Mouse (Mus musculus): ENCODE measurements around the gene Slc5a5. TPM values are rescaled to one million over a fixed set of nuclear protein-coding genes. Genes with fewer than 3 reads are reported as not detected.
A peak's percentile ranks its signal among the peaks of the same experiment; 100 is the strongest.

Slc5a5 gene
- polyA plus RNA-seq, 1 experiment from 2014 or later: not detected

DNA sequence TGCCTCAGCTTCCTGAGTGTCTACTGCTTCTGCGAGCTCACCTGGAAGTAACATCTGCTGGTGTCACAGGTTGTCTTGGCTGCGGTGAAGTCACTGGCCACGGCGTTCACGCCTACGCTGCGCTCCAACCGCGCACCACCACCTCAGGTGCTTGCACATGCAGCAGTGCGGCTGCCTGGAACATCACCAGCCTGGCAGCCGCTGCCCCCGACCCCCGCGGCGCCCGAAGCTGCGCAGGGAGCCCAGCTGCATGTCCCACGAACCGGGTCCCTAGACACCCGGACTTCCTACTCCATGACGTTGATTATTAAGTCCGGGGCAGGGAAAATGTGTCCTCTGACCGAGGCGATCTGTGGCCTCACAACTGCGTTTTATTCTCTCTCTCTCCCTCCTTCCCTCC, 50.1 kb downstream of the Slc5a5 start:
- Histone ChIP-seq H3K27ac (replicated peaks) (peak overlapping the region; percentile 98), H3K9ac (peak overlapping the region; percentile 72), H3K27me3 (peaks cover 10% of the 10 kb centered on the region; the same call in 1 of the 2 replicates), H3K36me3 (replicated peaks) (peaks cover 2% of the 10 kb centered on the region; the same call in 1 of the 2 replicates), H3K4me1 (replicated peaks) (peaks cover 85% of the 10 kb centered on the region), H3K4me3 (replicated peaks) (peak overlapping the region; percentile 63), H3K4me2 (peak overlapping the region; percentile 91), H3K9me3 (replicated peaks) (no peaks in the 10 kb centered on the region)
- ATAC-seq (ENCODE audit: insufficient read depth): no peak
- WGBS (ENCODE audit: insufficient replicate concordance): 72% methylated on average over 25 of the region's 25 CpGs

DNA sequence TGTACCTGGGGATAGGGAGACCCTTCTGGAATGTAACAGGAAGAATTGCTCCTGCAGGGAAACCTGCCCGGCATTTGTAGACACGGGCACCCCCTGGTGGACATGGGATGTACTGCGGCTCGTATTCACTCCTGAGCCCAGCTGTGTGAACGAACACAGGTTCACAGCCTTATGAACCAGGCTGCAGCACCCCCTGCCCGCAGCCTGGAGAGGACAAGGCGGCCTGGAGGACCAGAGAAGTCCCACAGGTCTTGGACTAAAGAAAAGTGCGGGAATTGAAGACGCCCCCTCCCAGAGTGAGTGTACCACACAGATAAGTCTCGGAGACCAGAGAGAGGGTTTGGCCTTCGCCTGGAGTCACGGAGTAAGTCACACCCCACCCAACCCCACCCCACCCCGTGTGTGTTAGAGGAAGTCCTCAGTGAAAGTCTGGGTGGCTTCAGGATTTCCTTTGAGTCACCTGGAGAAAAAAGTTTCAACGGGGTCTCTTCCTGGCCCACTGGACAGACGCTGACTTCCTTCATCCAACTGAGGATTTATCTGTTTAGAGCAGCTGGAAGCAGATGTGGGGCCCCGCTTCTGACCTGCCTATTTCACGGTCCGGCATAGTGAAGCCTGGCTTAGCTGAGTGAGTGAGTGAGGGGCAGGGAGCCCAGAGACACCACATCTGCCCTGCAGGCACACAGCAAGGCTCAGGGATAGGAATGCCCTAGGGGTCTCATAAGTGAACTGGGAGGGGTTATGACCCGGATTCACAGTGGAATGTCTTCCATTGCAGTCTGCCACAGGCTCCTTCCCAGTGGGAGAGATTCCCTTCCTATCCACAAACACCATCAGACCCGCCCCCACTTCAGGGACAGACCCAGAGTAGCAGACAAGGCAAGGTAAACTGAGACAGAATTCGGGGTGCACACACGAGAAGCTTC, 51.1 kb downstream of the Slc5a5 start:
- Histone ChIP-seq H3K9me3 (replicated peaks) (no peaks in the 10 kb centered on the region), H3K4me2 (peak overlapping the region; percentile 91), H3K27ac (replicated peaks) (peak overlapping the region; percentile 98), H3K36me3 (replicated peaks) (peaks cover 13% of the 10 kb centered on the region), H3K9ac (peak overlapping the region; percentile 72), H3K4me3 (replicated peaks) (peak overlapping the region; percentile 63), H3K4me1 (replicated peaks) (peaks cover 88% of the 10 kb centered on the region), H3K27me3 (peaks cover 2% of the 10 kb centered on the region; the same call in 1 of the 2 replicates)
- peak; percentile 40 for ATAC-seq (ENCODE audit: insufficient read depth)
- WGBS (ENCODE audit: insufficient replicate concordance): 11% methylated on average over 22 of the region's 22 CpGs

DNA sequence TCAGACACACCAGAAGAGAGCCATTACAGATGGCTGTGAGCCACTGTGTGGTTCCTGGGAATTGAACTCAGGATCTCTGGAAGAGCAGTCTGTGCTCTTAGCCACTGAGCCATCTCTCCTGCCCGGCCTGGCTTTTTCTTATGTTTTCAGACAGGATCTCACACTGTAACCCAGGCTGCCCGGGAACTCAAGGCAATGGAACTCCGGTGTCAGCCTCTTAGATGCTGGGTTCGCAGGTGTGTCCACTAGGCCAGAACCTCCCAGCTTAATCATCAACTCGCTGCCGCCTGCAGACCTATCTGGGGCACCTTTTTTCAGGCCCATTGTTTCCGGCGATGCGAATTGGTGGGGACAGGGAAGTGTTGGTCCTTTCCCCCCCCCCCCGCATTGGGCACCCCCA, 52.0 kb downstream of the Slc5a5 start:
- Histone ChIP-seq H3K4me1 (replicated peaks) (peaks cover 90% of the 10 kb centered on the region), H3K36me3 (replicated peaks) (peaks cover 21% of the 10 kb centered on the region), H3K27ac (replicated peaks) (peak overlapping the region; percentile 98), H3K4me2 (peak overlapping the region; percentile 91), H3K9ac (peak overlapping the region; percentile 72), H3K9me3 (replicated peaks) (no peaks in the 10 kb centered on the region), H3K4me3 (replicated peaks) (peak overlapping the region; percentile 63), H3K27me3 (no peaks in the 10 kb centered on the region)
- ATAC-seq (ENCODE audit: insufficient read depth): no peak
- 41% methylated on average over 10 of the region's 10 CpGs for WGBS (ENCODE audit: insufficient replicate concordance)

DNA sequence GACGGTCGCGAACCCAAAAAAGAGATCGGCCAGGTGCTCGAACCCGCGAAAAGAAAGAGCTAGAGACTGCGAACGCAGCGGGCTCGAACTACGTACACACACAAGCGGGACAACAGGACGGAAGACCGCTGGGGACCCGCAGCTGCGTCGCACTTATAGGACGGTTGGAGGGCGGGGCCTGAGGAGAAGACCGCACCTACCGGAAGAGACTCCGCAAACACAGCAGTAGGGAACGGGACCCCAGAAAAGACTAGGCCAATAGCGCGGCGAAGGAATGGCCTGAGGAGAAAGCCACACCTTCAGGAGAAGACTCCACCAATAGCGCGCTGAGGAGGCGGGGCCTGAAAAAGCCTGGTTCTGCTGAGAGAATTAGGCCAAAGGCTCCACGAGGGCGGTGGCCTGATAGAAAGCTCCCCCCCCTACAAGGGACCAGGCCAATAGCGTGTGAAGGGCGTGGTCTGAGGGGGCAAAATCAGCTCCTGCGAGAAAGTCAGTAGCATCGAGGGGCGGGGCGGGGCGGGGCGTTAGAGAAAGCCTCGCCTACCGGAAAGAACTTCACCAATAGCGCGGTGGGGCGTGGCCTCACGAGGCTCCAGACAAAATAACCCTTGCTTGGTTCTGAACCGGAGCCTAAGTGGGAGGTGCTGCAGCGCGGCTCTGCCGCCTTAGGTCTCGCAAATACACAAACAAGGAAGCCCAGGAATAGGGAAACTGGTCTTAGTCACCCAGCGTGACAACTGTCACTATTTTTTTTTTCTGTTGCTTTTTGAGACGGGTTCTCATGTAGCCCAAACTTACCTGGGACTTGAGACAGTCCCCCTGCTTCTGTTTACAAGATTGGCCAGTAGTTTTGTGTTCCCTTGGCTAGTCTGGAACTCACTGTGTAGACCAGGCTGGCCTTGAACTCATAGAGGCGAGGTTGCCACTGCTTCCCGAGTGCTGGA, 52.9 kb downstream of the Slc5a5 start, which contains the start of gene Arrdc2:
Gene Arrdc2, minus strand, starts transcription at position 313 of the 944 bp plus-strand sequence.
- Histone ChIP-seq H3K4me2 (peak within 1 kb of the TSS; percentile 91), H3K36me3 (replicated peaks) (peaks cover 30% of the 10 kb centered on the region), H3K4me1 (replicated peaks) (peaks cover 90% of the 10 kb centered on the region), H3K4me3 (replicated peaks) (peak within 1 kb of the TSS; percentile 84), H3K9me3 (replicated peaks) (no peaks in the 10 kb centered on the region), H3K27me3 (no peaks in the 10 kb centered on the region), H3K27ac (replicated peaks) (peak within 1 kb of the TSS; percentile 98), H3K9ac (peak within 1 kb of the TSS; percentile 92)
- under 1% methylated on average over 55 of the region's 55 CpGs for WGBS (ENCODE audit: insufficient replicate concordance)
- peak; percentile 88 for ATAC-seq (ENCODE audit: insufficient read depth)

DNA sequence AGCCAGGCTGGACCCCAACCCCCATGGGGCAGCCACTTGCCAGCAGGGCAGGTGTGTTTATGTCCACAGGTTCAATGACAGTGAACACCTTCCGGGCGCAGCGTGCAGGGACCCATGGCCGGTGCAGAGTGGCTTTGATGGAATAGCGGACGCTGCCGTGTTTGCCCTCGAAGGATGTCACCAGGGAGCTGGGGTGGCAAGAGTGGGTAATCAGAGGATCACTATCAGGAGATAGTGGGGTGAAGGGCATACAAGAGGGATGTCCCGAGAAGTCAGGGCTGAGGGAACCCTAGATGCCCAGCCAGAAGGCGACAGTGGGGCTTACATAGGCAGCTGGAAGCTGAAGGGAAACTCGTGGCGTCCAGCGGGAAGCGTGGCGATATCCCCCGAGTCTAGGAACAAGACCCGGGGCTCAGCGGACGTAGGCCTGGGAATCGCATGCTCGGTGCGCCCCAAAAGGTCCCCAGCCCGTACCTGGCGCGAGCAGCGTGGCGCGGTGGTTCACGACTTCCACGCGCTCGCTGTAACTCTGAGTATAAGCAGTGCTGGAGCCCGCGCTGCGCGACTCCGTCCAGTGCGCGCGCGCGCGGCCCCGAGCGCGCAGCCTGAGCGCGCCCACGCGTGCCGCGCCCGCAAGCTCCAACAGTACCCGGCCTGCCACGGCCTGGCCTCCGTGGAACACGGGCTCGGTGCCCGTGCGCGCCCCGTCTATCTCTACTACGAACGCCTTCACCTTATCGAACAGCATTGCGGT, 53.7 kb downstream of the Slc5a5 start:
- Histone ChIP-seq H3K9ac (peak overlapping the region; percentile 92), H3K36me3 (replicated peaks) (peaks cover 37% of the 10 kb centered on the region), H3K4me2 (peak overlapping the region; percentile 91), H3K27ac (replicated peaks) (peak overlapping the region; percentile 98), H3K4me3 (replicated peaks) (peak overlapping the region; percentile 84), H3K27me3 (no peaks in the 10 kb centered on the region), H3K9me3 (replicated peaks) (no peaks in the 10 kb centered on the region), H3K4me1 (replicated peaks) (peaks cover 90% of the 10 kb centered on the region)
- peak; percentile 35 for ATAC-seq (ENCODE audit: insufficient read depth)
- 3% methylated on average over 65 of the region's 66 CpGs for WGBS (ENCODE audit: insufficient replicate concordance)

DNA sequence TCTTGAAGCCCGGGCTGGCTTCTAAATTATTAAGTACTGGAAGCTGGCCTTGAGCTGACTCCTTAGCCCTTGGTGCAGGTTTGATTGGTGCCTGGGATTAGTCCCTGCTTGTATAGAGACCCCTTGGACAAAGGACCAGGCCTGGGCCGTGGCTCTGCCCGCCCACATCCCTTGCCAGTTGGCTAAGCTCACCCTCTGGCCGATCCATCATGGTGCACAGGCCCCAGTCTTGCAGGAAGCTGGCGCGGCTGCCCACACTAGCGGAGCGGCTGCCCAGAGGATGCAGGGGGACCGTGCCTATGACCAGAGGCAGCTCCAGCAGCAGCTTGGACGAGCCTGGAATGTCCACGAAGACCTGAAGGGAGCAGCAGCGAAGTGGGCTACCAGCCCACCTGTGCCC, 55.9 kb downstream of the Slc5a5 start:
- no peaks in the 10 kb centered on the region for H3K27me3 ChIP-seq
- no peak for ATAC-seq (ENCODE audit: insufficient read depth)
- WGBS (ENCODE audit: insufficient replicate concordance): 89% methylated on average over 12 of the region's 12 CpGs
- peak overlapping the region; percentile 84 for H3K4me3 ChIP-seq (replicated peaks)
- no peaks in the 10 kb centered on the region for H3K9me3 ChIP-seq (replicated peaks)
- peak overlapping the region; percentile 32; the same call in 1 of the 2 replicates for H3K9ac ChIP-seq
- peaks cover 89% of the 10 kb centered on the region for H3K4me1 ChIP-seq (replicated peaks)
- H3K36me3 ChIP-seq (replicated peaks): peaks cover 37% of the 10 kb centered on the region
- H3K4me2 ChIP-seq: peak overlapping the region; percentile 91
- H3K27ac ChIP-seq (replicated peaks): peak overlapping the region; percentile 86

DNA sequence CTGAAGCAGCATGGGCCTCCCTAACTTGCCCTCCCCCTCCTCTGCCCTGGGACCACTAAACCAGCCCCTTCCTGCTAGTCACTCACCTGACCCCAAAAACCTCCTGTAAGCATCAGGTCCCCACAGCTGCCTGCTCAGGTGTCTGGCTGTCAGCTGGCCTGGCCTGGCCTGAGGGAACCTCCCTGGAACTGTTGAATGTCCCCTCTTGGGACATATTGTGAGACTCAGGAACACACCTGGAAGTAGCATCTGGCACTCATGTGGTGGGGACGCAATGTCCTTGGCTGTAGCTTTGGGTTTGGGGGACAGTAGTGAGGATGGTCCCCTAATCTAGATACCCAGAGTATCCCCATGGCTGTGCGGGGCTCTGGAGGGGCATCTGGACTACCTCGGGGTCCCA, 58.5 kb downstream of the Slc5a5 start:
- Histone ChIP-seq H3K4me2 (no peak overlapping the region), H3K36me3 (replicated peaks) (peaks cover 37% of the 10 kb centered on the region), H3K4me3 (replicated peaks) (no peak overlapping the region), H3K9me3 (replicated peaks) (no peaks in the 10 kb centered on the region), H3K27me3 (no peaks in the 10 kb centered on the region), H3K27ac (replicated peaks) (0 out of 2 replicates have a peak overlapping the region, but pooled peaks have one; percentile 8), H3K4me1 (replicated peaks) (peaks cover 75% of the 10 kb centered on the region), H3K9ac (no peak overlapping the region)
- WGBS (ENCODE audit: insufficient replicate concordance): 95% methylated on average over 3 of the region's 3 CpGs
- no peak for ATAC-seq (ENCODE audit: insufficient read depth)

DNA sequence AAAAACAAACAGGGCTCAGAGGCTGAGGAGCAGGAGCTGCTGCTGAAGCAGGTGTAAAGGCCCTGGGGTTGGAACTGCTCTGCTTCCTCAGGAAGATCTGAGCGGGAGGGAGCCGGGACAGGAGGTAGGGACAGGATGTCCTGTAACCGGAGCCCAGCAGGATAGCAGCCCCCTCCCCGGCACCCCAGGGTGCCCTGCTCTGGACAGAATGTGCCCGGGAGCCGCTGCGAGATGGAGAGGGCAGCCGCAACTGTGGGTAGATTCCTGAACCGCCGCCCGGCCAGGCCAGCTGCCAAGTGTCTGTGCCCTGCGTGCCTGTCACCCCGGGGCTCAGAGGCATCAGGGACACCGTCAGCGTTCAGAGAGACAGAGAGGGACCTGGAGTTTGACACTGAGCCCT, 59.0 kb downstream of the Slc5a5 start:
- Histone ChIP-seq H3K4me1 (replicated peaks) (peaks cover 70% of the 10 kb centered on the region), H3K4me2 (no peak overlapping the region), H3K9ac (0 out of 2 replicates have a peak overlapping the region, but pooled peaks have one; percentile 21), H3K4me3 (replicated peaks) (no peak overlapping the region), H3K9me3 (replicated peaks) (no peaks in the 10 kb centered on the region), H3K27me3 (no peaks in the 10 kb centered on the region), H3K27ac (replicated peaks) (peak overlapping the region; percentile 46), H3K36me3 (replicated peaks) (peaks cover 37% of the 10 kb centered on the region)
- WGBS (ENCODE audit: insufficient replicate concordance): 51% methylated on average over 15 of the region's 15 CpGs
- no peak for ATAC-seq (ENCODE audit: insufficient read depth)

DNA sequence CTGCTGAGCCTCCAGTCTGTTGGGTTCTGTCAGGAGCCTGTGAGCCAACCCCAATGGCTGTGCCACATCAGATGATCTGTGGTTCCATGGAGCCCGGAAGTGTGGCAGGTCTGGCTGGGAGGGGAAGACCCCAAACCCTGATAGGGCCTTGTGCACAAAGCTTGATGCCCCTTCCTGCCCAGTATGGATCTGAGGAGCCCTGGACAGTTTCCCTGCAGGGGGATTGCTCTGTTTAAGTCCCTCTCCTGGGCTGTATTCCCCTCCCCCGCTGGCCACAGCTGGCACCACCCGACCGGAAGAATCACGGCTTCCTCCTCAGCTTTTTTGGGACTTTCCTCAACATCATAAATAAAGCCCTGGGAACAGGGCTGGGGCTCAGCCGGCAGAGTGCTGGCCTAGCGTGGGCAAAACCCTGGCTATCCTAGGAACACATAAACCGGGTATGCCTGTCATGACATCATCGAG, 59.5 kb downstream of the Slc5a5 start:
- Histone ChIP-seq H3K36me3 (replicated peaks) (peaks cover 37% of the 10 kb centered on the region), H3K9me3 (replicated peaks) (no peaks in the 10 kb centered on the region), H3K9ac (peak overlapping the region; percentile 21; the same call in 1 of the 2 replicates), H3K4me2 (0 out of 2 replicates have a peak overlapping the region, but pooled peaks have one; percentile 7), H3K4me1 (replicated peaks) (peaks cover 66% of the 10 kb centered on the region), H3K27ac (replicated peaks) (peak overlapping the region; percentile 46), H3K4me3 (replicated peaks) (no peak overlapping the region), H3K27me3 (no peaks in the 10 kb centered on the region)
- WGBS (ENCODE audit: insufficient replicate concordance): 33% methylated on average over 9 of the region's 9 CpGs
- ATAC-seq (ENCODE audit: insufficient read depth): no peak

Measured in liver, embryonic 15.5 days (tissue).